Mouse (Mus musculus): ENCODE results near the gene Mef2b.
"Not testable (repeated sequence)": the region's sequence is repeated elsewhere in the genome, so short reads cannot be mapped to it uniquely, and the experiment has no call there.

The Mef2b gene

DNA sequence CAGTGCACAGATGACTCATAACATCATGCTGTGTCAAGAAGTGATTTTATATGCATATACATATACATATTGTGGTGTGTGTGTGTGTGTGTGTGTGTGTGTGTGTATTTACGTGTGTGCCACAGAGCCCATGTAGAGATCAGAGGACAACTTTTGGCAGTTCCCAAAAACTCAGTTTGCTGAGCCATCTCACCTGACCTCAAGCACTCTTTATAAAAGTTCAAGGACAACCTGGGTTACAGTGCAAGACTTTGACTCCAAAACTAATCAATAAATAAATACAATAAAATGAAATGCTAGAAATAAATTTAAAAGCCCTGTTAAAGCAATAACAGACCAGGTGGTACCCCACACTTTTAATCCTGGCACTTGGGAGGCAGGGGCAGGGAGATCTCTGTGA, 71.8 kb downstream of the Mef2b start:
- Histone ChIP-seq H3K9me3 (ENCODE audit: low read length) (no peaks in the 10 kb centered on the region), H3K36me3 (ENCODE audit: insufficient read depth, low read length) (no peaks in the 10 kb centered on the region), H3K27me3 (ENCODE audit: insufficient read depth, low read length) (no peaks in the 10 kb centered on the region), H3K4me1 (replicated peaks; ENCODE audit: low read depth, low read length) (peaks cover 40% of the 10 kb centered on the region), H3K4me3 (replicated peaks; ENCODE audit: low read length) (peak overlapping the region; percentile 86)
- TF ChIP-seq POU5F1 (IDR thresholded peaks at IDR 0.05; ENCODE audit: borderline replicate concordance, low read length) (no peak), NANOG (IDR thresholded peaks at IDR 0.05; ENCODE audit: borderline replicate concordance, low read length) (no peak), CTCF (conservative IDR thresholded peaks at IDR 0.05; ENCODE audit: low read length) (no peak)

DNA sequence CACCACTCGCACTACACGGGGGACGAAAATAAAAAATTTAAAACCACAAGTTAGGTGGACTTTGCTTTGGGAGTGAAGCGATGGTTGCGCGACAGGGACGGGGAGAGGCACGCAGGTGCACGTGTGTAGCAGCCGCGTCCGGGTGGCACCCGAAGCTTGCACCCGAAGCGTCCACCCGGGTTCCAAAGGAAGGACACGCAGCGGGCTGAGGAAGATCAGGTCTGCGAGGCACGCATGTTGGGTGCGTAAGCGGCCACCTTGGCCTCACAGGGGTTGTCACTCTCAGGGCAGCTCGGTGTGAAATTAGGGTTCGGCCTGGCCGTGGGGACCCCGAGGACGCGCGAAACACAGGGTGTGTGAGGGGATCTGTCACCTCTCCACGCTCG, 72.2 kb downstream of the Mef2b start:
- no peaks in the 10 kb centered on the region for H3K36me3 ChIP-seq (ENCODE audit: insufficient read depth, low read length)
- H3K4me3 ChIP-seq (replicated peaks; ENCODE audit: low read length): peak overlapping the region; percentile 86
- H3K9me3 ChIP-seq (ENCODE audit: low read length): no peaks in the 10 kb centered on the region
- H3K4me1 ChIP-seq (replicated peaks; ENCODE audit: low read depth, low read length): peaks cover 40% of the 10 kb centered on the region
- no peak for TF ChIP-seq CTCF (conservative IDR thresholded peaks at IDR 0.05; ENCODE audit: low read length)
- TF ChIP-seq POU5F1 (IDR thresholded peaks at IDR 0.05; ENCODE audit: borderline replicate concordance, low read length): no peak
- no peak for TF ChIP-seq NANOG (IDR thresholded peaks at IDR 0.05; ENCODE audit: borderline replicate concordance, low read length)
- peaks cover 3% of the 10 kb centered on the region for H3K27me3 ChIP-seq (ENCODE audit: insufficient read depth, low read length)

DNA sequence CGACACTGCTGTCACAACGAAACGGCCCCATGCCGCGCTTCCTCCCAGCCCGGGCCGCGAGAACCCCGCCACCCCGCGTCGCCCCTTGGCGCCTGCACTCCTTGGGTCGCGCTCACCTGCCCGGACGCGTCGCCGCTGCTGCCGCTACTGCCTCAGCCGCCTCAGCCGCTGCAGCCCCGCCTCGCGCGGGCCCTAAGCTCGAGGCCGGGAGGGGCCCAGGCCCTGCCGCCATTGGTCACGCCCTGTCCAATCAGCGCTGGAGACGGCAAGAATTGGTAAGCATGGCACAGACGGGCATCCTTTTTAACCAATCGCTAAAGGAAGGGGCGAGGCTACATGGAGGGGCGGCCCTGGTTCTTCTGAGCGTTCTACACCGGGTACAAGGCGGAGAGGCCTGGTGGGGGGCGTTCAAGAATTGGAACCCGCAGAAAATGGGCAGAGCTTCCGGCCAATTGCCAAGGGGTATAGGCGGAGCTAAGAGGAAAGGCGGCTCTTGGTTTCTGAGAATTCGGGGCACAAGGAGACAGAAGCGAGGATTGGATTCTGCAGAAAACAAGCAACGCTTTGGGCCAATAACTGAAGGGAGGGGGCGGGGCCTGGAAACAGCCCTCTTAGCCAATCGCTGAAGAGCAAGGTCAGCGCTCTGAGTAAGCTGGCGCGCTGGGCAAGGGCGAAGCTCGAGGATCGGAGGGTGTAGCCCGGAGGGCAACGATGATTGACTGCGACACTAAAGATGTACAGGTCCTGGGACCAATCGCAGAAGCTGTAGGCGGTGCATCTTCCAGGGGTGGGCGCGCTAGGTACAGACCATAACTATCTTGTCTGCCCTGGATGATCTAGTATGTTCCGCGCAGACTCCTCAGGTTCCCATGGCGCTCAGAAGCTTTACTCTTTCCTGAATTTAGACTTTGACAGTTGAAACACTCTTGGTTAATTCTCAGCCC, 72.9 kb downstream of the Mef2b start, which contains the start of gene Slc25a42:
Slc25a42 (minus strand) TSS at position 194 of the 944 bp plus-strand sequence.
- H3K9me3 ChIP-seq (ENCODE audit: low read length): no peaks in the 10 kb centered on the region
- no peaks in the 10 kb centered on the region for H3K36me3 ChIP-seq (ENCODE audit: insufficient read depth, low read length)
- H3K4me1 ChIP-seq (replicated peaks; ENCODE audit: low read depth, low read length): peaks cover 40% of the 10 kb centered on the region
- H3K27me3 ChIP-seq (ENCODE audit: insufficient read depth, low read length): peaks cover 5% of the 10 kb centered on the region
- peak within 1 kb of the TSS; percentile 86 for H3K4me3 ChIP-seq (replicated peaks; ENCODE audit: low read length)
- no peak for TF ChIP-seq NANOG (IDR thresholded peaks at IDR 0.05; ENCODE audit: borderline replicate concordance, low read length)
- TF ChIP-seq POU5F1 (IDR thresholded peaks at IDR 0.05; ENCODE audit: borderline replicate concordance, low read length): no peak
- no peak for TF ChIP-seq CTCF (conservative IDR thresholded peaks at IDR 0.05; ENCODE audit: low read length)

DNA sequence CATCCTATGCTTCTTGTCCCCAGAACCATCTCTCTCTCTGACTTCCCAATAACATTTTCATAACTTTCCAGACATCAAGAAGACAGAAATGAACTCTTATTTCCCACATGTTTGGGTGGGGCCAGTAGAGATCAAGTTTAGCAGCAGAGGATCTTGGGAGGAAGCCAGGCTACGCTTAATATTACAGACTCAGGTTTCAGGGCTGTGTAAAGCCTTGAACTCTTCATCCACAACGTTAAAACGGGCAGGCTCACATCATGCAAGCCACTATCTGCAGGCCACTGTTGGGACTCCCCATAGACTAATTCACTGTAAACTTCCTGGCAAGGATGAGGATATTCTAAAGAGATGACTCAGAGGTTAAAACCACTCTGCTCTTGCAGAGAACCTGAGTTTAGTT, 74.9 kb downstream of the Mef2b start:
- Histone ChIP-seq H3K9me3 (ENCODE audit: low read length) (no peaks in the 10 kb centered on the region), H3K27me3 (ENCODE audit: insufficient read depth, low read length) (peaks cover 9% of the 10 kb centered on the region), H3K4me3 (replicated peaks; ENCODE audit: low read length) (no peak overlapping the region), H3K36me3 (ENCODE audit: insufficient read depth, low read length) (no peaks in the 10 kb centered on the region), H3K4me1 (replicated peaks; ENCODE audit: low read depth, low read length) (peaks cover 39% of the 10 kb centered on the region)
- no peak for TF ChIP-seq POU5F1 (IDR thresholded peaks at IDR 0.05; ENCODE audit: borderline replicate concordance, low read length)
- no peak for TF ChIP-seq NANOG (IDR thresholded peaks at IDR 0.05; ENCODE audit: borderline replicate concordance, low read length)
- TF ChIP-seq CTCF (conservative IDR thresholded peaks at IDR 0.05; ENCODE audit: low read length): no peak

DNA sequence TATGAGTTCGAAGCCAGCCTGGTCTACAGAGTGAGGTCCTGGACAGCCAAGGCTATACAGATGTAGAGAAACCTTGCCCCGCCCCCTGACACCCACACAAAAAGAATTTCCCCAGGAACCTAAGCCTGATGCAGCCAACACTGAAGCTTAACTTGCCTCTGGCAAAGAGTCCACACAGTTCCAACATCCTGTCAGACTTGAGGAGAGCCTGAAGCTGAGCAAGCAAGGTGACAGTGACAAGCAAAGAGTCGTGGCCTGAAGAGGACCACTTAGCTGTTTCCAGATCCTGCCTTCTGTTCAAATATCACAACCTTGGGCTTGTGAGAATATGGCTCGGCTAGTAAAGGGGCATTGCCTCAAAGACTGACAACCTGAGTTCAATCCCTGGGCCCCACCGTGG, 75.6 kb downstream of the Mef2b start:
- peaks cover 9% of the 10 kb centered on the region for H3K27me3 ChIP-seq (ENCODE audit: insufficient read depth, low read length)
- no peak overlapping the region for H3K4me3 ChIP-seq (replicated peaks; ENCODE audit: low read length)
- no peaks in the 10 kb centered on the region for H3K9me3 ChIP-seq (ENCODE audit: low read length)
- peaks cover 39% of the 10 kb centered on the region for H3K4me1 ChIP-seq (replicated peaks; ENCODE audit: low read depth, low read length)
- TF ChIP-seq NANOG (IDR thresholded peaks at IDR 0.05; ENCODE audit: borderline replicate concordance, low read length) (no peak), POU5F1 (IDR thresholded peaks at IDR 0.05; ENCODE audit: borderline replicate concordance, low read length) (no peak), CTCF (conservative IDR thresholded peaks at IDR 0.05; ENCODE audit: low read length) (no peak)
- peaks cover 3% of the 10 kb centered on the region; the same call in 1 of the 2 replicates for H3K36me3 ChIP-seq (ENCODE audit: insufficient read depth, low read length)

DNA sequence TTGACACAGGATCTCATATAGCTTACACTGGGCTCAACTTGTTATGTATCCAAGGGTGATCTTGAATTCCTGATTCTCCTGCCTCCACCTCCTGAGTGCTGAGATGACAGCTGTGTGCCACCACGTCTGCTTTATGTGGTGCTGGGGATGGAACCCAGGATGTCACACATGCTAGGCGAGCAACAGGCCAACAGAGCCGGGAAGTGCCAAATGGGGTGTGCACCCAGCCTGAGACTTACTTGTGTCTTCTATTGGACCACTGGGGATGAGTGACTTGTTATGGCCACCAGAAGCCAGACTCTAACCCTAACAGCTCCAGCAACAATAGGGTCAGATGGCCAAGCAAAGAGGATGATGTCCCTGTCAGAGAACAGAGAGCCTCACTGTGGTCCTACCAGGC, 76.7 kb downstream of the Mef2b start:
- not testable (repeated sequence) for H3K4me3 ChIP-seq (replicated peaks; ENCODE audit: low read length); H3K9me3 ChIP-seq (ENCODE audit: low read length); H3K27me3 ChIP-seq (ENCODE audit: insufficient read depth, low read length)
- Histone ChIP-seq H3K36me3 (ENCODE audit: insufficient read depth, low read length) (peaks cover 14% of the 10 kb centered on the region), H3K4me1 (replicated peaks; ENCODE audit: low read depth, low read length) (peaks cover 28% of the 10 kb centered on the region)

DNA sequence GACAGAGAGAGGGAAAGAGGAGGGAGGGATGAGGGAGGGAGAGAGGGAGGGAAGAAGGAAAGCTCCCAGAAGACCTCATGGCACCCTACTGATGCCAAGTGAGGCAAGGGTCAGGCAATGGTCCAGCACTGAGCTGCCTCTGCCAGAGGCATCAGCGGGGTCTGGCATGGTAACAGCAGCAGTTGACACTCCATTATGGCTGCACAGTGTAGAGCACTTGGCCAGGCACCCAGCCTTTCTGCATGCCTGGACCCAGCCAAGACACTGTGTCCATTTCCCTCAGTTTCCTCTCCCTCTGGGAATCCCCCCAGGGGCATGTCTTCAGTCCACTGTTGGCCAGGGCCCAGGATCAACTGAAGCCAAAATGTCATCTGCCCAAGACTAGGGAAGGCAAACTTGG, 77.1 kb downstream of the Mef2b start:
- H3K36me3 ChIP-seq (ENCODE audit: insufficient read depth, low read length): peaks cover 18% of the 10 kb centered on the region
- H3K4me3 ChIP-seq (replicated peaks; ENCODE audit: low read length): no peak overlapping the region
- TF ChIP-seq NANOG (IDR thresholded peaks at IDR 0.05; ENCODE audit: borderline replicate concordance, low read length) (no peak), POU5F1 (IDR thresholded peaks at IDR 0.05; ENCODE audit: borderline replicate concordance, low read length) (no peak), CTCF (conservative IDR thresholded peaks at IDR 0.05; ENCODE audit: low read length) (no peak)
- no peaks in the 10 kb centered on the region for H3K9me3 ChIP-seq (ENCODE audit: low read length)
- H3K27me3 ChIP-seq (ENCODE audit: insufficient read depth, low read length): peaks cover 9% of the 10 kb centered on the region
- peaks cover 24% of the 10 kb centered on the region for H3K4me1 ChIP-seq (replicated peaks; ENCODE audit: low read depth, low read length)

All from E14TG2a.4 (cell line).